Mouse (Mus musculus): Measurements from ENCODE around the gene Zfp868. TPM values are rescaled to one million over a fixed set of nuclear protein-coding genes. Genes with fewer than 3 reads are reported as not detected.
"Not testable (repeated sequence)": the region's sequence is repeated elsewhere in the genome, so short reads cannot be mapped to it uniquely, and the experiment has no call there.

Zfp868 gene
- polyA plus RNA-seq, 1 experiment, result 4.8 TPM

DNA sequence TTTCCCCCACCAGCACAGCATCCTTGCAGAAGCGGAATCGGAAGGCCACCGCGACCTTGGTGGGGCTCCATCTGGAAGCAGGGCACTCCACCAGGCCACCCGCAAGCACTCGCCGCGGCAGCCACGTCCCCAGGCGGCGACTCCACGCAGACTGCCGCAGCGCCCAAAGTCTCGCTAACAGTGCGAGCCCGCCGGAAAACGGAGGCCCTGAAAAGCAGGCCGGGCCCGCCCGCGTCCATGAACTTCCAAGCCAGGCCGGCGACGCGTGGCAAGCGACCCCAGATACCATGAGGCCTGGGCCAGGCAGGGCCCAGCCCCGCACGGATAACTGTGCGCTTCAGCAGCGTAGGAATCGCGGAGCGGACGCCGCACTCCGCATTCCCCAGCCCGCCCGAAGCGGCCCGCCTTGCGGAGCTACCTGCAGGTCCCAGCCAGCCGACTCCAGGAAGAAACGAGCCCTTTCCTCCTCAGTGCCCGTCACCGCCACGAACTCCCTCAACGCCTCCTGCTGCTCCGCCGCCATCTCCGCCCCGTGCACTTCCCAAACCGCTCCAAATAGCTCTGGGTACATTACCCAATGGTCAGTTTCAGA is 40.6 kb downstream of the Zfp868 start:
- peak overlapping the region; percentile 71 for H3K4me3 ChIP-seq (ENCODE audit: control insufficient read depth, low read depth, low read length)
- no peaks in the 10 kb centered on the region for H3K27me3 ChIP-seq (ENCODE audit: control insufficient read depth, insufficient read depth, low read length)
- H3K36me3 ChIP-seq (ENCODE audit: control insufficient read depth, insufficient read depth, low read length), result no peaks in the 10 kb centered on the region
- H3K27ac ChIP-seq (ENCODE audit: control insufficient read depth, insufficient read depth, low read depth, low read length), result no peak overlapping the region
- TF ChIP-seq POLR2A (IDR thresholded peaks at IDR 0.05; ENCODE audit: control insufficient read depth, low read depth, low read length) (no peak), CTCF (IDR thresholded peaks at IDR 0.05; ENCODE audit: control insufficient read depth, insufficient read depth, insufficient replicate concordance, low read depth, low read length) (no peak)
- H3K4me1 ChIP-seq (ENCODE audit: control insufficient read depth, insufficient read depth, low read length), result no peaks in the 10 kb centered on the region

DNA sequence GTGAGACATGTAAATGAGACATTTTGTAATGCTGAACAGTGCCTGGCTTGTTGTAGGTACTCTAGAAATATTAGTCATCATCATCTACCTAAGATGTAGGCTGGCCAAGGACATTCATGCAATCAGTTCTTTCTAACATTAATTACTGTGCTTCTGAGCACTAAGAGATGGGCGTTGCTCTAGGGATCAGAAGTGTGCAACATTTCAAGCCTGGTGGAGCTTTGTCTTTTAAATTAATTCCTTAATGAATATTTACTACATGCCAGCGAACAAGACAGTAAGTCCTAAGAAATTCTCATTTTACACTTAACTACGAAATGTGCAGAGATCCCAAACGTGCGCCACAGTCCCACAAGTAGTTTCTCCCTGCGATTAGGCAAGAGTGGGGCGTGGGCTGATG is 41.1 kb downstream of the Zfp868 start:
- not testable (repeated sequence) for H3K4me1 ChIP-seq (ENCODE audit: control insufficient read depth, insufficient read depth, low read length); H3K36me3 ChIP-seq (ENCODE audit: control insufficient read depth, insufficient read depth, low read length); H3K27ac ChIP-seq (ENCODE audit: control insufficient read depth, insufficient read depth, low read depth, low read length); H3K27me3 ChIP-seq (ENCODE audit: control insufficient read depth, insufficient read depth, low read length)
- peak overlapping the region; percentile 71 for H3K4me3 ChIP-seq (ENCODE audit: control insufficient read depth, low read depth, low read length)

Other genes with a start within 250 kb of the Zfp868 start
- 5.4 and 5.7 TPM in 2 replicates for gene Gm9495, start 172.0 kb downstream of the Zfp868 start, polyA plus RNA-seq (2012; rRNA removed)
- 4.6 and 5.8 TPM in 2 replicates for gene Gm7697, start 102.6 kb downstream of the Zfp868 start, polyA plus RNA-seq (2012; rRNA removed)
- gene Zfp964, start 28.9 kb upstream of the Zfp868 start, polyA plus RNA-seq (2012; rRNA removed), result 0.51 and 0.75 TPM in 2 replicates
- gene Zfp869, start 85.2 kb upstream of the Zfp868 start, polyA plus RNA-seq (2012; rRNA removed), result 1.4 TPM in 2 replicates
- gene Zfp963, start 124.4 kb upstream of the Zfp868 start, polyA plus RNA-seq (2012; rRNA removed), result 0.47 and 0.48 TPM in 2 replicates
- gene Gm20422, start 149.3 kb upstream of the Zfp868 start, polyA plus RNA-seq (2012; rRNA removed), result not detected in 2 replicates
- 22.6 and 23.6 TPM in 2 replicates for gene Atp13a1, start 165.6 kb upstream of the Zfp868 start, polyA plus RNA-seq (2012; rRNA removed)
- gene Zfp866, start 165.6 kb upstream of the Zfp868 start, polyA plus RNA-seq (2012; rRNA removed), result 6.4 and 8.1 TPM in 2 replicates
- gene Gmip, start 183.1 kb upstream of the Zfp868 start, polyA plus RNA-seq (2012; rRNA removed), result 4.4 and 4.5 TPM in 2 replicates
- 7.9 and 10.1 TPM in 2 replicates for gene Lpar2, start 196.9 kb upstream of the Zfp868 start, polyA plus RNA-seq (2012; rRNA removed)
- 187 and 222 TPM in 2 replicates for gene Pbx4, start 206.9 kb upstream of the Zfp868 start, polyA plus RNA-seq (2012; rRNA removed)

All from testis, adult 2 months (tissue).